Mouse (Mus musculus) liver (tissue): Measurements from ENCODE around the gene Hes7.

Experiments
- DNase-seq: peaks from one replicate; pipeline ENCODE4 v3.0.0-alpha.2; 2020; ENCODE audit warnings: mixed read lengths

Hes7 gene

DNA sequence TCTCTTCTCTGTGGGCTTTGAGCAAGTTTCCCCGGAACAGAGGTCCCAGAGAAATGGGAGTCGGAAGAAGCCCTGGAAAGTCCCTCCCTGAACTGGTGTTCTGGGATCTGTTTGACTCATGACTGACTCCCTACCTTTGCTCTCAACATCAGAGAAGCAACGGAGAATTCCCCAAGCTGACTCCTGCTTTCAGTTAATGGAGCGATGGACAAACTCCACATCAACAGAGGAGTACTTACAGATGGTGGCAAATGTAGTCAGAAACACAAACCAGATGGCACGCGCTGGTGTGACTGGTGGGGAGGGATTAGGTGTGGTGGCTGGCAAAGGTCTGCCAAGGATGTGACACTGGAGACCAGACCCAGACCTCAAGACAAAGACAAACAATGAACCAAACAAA lies 30.8 kb downstream of the Hes7 start:
- DNase-seq: no peak

DNA sequence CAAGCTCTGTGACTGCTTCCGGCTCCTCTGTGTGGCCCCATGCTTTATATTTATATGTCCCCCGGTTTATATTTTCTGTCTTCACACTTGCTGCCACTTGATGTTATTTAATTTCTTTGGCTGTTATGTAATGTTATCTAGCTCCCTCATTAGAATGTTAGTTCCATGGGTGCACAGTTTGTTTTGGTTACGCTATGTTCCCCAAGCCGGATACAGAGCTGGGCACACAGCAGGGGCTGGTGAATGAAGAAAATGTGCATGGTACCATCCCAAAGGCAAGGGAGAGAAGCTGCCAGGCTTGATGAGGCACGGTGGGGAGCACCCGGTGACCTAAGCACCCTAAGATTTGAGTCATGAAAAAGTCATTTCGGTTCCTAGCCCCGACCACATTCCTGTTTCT lies 33.6 kb downstream of the Hes7 start:
- DNase-seq: no peak

- no peak for DNase-seq
These were observed 35.1 kb downstream of the Hes7 start for GRCm38 (mm10) chr11:69155351-69155750.

GRCm38 (mm10) chr11:69156800-69157199 lies 36.6 kb downstream of the Hes7 start, which contains the start of gene Alox12b:
Gene Alox12b (plus strand): TSS chr11:69156989.
- DNase-seq: peak; percentile 20

GRCm38 (mm10) chr11:69169313-69169712 lies 49.1 kb downstream of the Hes7 start:
- DNase-seq: no peak

- DNase-seq: peak; percentile 38
These were observed 51.4 kb downstream of the Hes7 start for GRCm38 (mm10) chr11:69171626-69172025.

- no peak for DNase-seq
These were observed 52.4 kb downstream of the Hes7 start for GRCm38 (mm10) chr11:69172606-69173005.
